Mouse (Mus musculus): ENCODE results near the gene Sprr2a2. TPM values are rescaled to one million over a fixed set of nuclear protein-coding genes. Genes with fewer than 3 reads are reported as not detected.
"Not testable (repeated sequence)": the region's sequence is repeated elsewhere in the genome, so short reads cannot be mapped to it uniquely, and the experiment has no call there.

The Sprr2a2 gene
- polyA plus RNA-seq, 1 experiment from 2014 or later = 4.6 TPM

DNA sequence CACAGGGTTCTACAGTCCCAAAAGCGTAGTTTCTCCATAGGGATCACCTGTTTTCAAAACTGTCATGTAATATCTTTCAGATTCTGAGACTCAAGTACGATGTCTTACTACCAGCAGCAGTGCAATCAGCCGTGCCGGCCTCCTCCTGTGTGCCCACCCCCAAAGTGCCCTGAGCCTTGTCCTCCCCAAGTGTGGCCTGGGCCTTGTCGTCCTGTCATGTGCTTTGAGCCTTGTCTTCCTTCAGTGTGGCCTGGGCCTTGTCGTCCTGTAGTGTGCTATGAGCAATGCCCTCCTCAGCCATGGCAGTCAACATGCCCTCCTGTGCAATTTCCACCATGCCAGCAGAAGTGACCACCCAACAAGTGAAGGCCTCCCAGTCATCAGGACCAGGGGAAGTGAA is 72.8 kb downstream of the Sprr2a2 start:
- DNase-seq (ENCODE audit: low spot score); ATAC-seq (ENCODE audit: low read depth); H3K9me3 ChIP-seq (ENCODE audit: control insufficient read depth, low read length); H3K27ac ChIP-seq (replicated peaks; ENCODE audit: low read depth, low read length); H3K4me1 ChIP-seq (ENCODE audit: control insufficient read depth, insufficient read depth, low read length); H3K9ac ChIP-seq (ENCODE audit: low read depth, low read length); H3K27me3 ChIP-seq (replicated peaks; ENCODE audit: control insufficient read depth, insufficient read depth, low read length); H3K4me2 ChIP-seq (ENCODE audit: low read depth, low read length); H3K4me3 ChIP-seq (ENCODE audit: low read depth, low read length); H3K36me3 ChIP-seq (ENCODE audit: control insufficient read depth, insufficient read depth, low read length): not testable (repeated sequence)
- WGBS = 68% methylated on average over 3 of the region's 6 CpGs

Other genes starting within 250 kb of the Sprr2a2 start
- 1.00 and 1.4 TPM in 2 replicates for gene Pglyrp3, start 201.3 kb upstream of the Sprr2a2 start, polyA plus RNA-seq (2014; fragmentation: Nextera tagmentation; extraction: Ambion mirVana)
- gene Lor, start 132.8 kb upstream of the Sprr2a2 start, polyA plus RNA-seq (2014; fragmentation: Nextera tagmentation; extraction: Ambion mirVana) = 3.0 and 21.3 TPM in 2 replicates
- gene Prr9, start 92.0 kb upstream of the Sprr2a2 start, polyA plus RNA-seq (2014; fragmentation: Nextera tagmentation; extraction: Ambion mirVana) = 1.2 and 7.7 TPM in 2 replicates
- not detected in 2 replicates for gene Lelp1, start 73.2 kb upstream of the Sprr2a2 start, polyA plus RNA-seq (2014; fragmentation: Nextera tagmentation; extraction: Ambion mirVana)
- not detected in 2 replicates for gene Sprr2a1, start 121 bp upstream of the Sprr2a2 start, polyA plus RNA-seq (2014; fragmentation: Nextera tagmentation; extraction: Ambion mirVana)
- 0.38 TPM in 1 of 2 replicates, not detected in the other for gene Sprr2a3, start 69.5 kb downstream of the Sprr2a2 start, polyA plus RNA-seq (2014; fragmentation: Nextera tagmentation; extraction: Ambion mirVana)
- gene Sprr2b, start 100.7 kb downstream of the Sprr2a2 start, polyA plus RNA-seq (2014; fragmentation: Nextera tagmentation; extraction: Ambion mirVana) = not detected in 2 replicates
- not detected in 2 replicates for gene Sprr2d, start 123.2 kb downstream of the Sprr2a2 start, polyA plus RNA-seq (2014; fragmentation: Nextera tagmentation; extraction: Ambion mirVana)
- not detected in 2 replicates for gene Sprr2e, start 136.2 kb downstream of the Sprr2a2 start, polyA plus RNA-seq (2014; fragmentation: Nextera tagmentation; extraction: Ambion mirVana)
- gene Sprr2f, start 149.3 kb downstream of the Sprr2a2 start, polyA plus RNA-seq (2014; fragmentation: Nextera tagmentation; extraction: Ambion mirVana) = not detected in 2 replicates
- 0.38 TPM in 1 of 2 replicates, not detected in the other for gene Sprr2h, start 169.8 kb downstream of the Sprr2a2 start, polyA plus RNA-seq (2014; fragmentation: Nextera tagmentation; extraction: Ambion mirVana)
- gene Sprr2i, start 192.1 kb downstream of the Sprr2a2 start, polyA plus RNA-seq (2014; fragmentation: Nextera tagmentation; extraction: Ambion mirVana) = not detected in 2 replicates
- gene Sprr2j-ps, start 202.2 kb downstream of the Sprr2a2 start, polyA plus RNA-seq (2014; fragmentation: Nextera tagmentation; extraction: Ambion mirVana) = not detected in 2 replicates
- 6.1 and 6.2 TPM in 2 replicates for gene Gm9774, start 213.5 kb downstream of the Sprr2a2 start, polyA plus RNA-seq (2014; fragmentation: Nextera tagmentation; extraction: Ambion mirVana)
- 0.29 TPM in 1 of 2 replicates, not detected in the other for gene Sprr2k, start 216.7 kb downstream of the Sprr2a2 start, polyA plus RNA-seq (2014; fragmentation: Nextera tagmentation; extraction: Ambion mirVana)
- 3.4 and 12.9 TPM in 2 replicates for gene Sprr1b, start 222.9 kb downstream of the Sprr2a2 start, polyA plus RNA-seq (2014; fragmentation: Nextera tagmentation; extraction: Ambion mirVana)
- gene Sprr3, start 242.8 kb downstream of the Sprr2a2 start, polyA plus RNA-seq (2014; fragmentation: Nextera tagmentation; extraction: Ambion mirVana) = 0.45 and 4.9 TPM in 2 replicates